Mouse (Mus musculus) liver, postnatal 0 days (tissue): ENCODE measurements around the gene Amn. TPM values are rescaled to one million over a fixed set of nuclear protein-coding genes. Genes with fewer than 3 reads are reported as not detected.

Source experiments
- ATAC-seq: fragments of 200-750 bp; cut with Nextera tagmentation; 2 replicates; pipeline ENCODE4 v1.8.0; 2017; ENCODE audit warnings: mild to moderate bottlenecking, moderate library complexity
- DNase-seq: peaks from one replicate; pipeline ENCODE4 v3.0.0-alpha.2; 2016
- H3K27ac ChIP-seq: fragments of 300-500 bp; sonication (generic); 2 replicates; pipeline ENCODE4 v1.5.1; 2014; ENCODE audit warnings: antibody characterized with exemption, moderate library complexity, mild to moderate bottlenecking, low read depth
- H3K27me3 ChIP-seq: fragments of 300-500 bp; sonication (generic); 2 replicates; pipeline ENCODE4 v1.6.1; 2014; ENCODE audit warnings: low read length, control low read depth, mixed read lengths; ENCODE audit not compliant: insufficient read depth
- H3K36me3 ChIP-seq: fragments of 300-500 bp; sonication (generic); replicated peaks from 2 replicates; pipeline ENCODE4 v1.6.1; 2014; ENCODE audit warnings: mild to moderate bottlenecking, control low read depth, low read length, moderate library complexity, mixed read lengths; ENCODE audit not compliant: insufficient read depth
- H3K4me1 ChIP-seq: fragments of 300-500 bp; sonication (generic); 2 replicates; pipeline ENCODE4 v1.6.1; 2014; ENCODE audit warnings: antibody characterized with exemption, mild to moderate bottlenecking, control low read depth; ENCODE audit not compliant: insufficient read depth
- H3K4me2 ChIP-seq: fragments of 300-500 bp; sonication (generic); 2 replicates; pipeline ENCODE4 v1.6.1; 2014; ENCODE audit warnings: low read depth, mild to moderate bottlenecking, low read length, moderate library complexity, mixed read lengths
- H3K4me3 ChIP-seq: fragments of 300-500 bp; sonication (generic); 2 replicates; pipeline ENCODE4 v1.5.1; 2014; ENCODE audit warnings: low read depth, low read length
- H3K9ac ChIP-seq: fragments of 300-500 bp; sonication (generic); replicated peaks from 2 replicates; pipeline ENCODE4 v1.6.1; 2014; ENCODE audit warnings: mild to moderate bottlenecking, moderate library complexity
- H3K9me3 ChIP-seq: fragments of 300-500 bp; sonication (generic); 2 replicates; pipeline ENCODE4 v1.6.1; 2016; ENCODE audit warnings: mild to moderate bottlenecking, control low read depth, low read length, mixed read lengths
- CTCF ChIP-seq: sonication (generic); IDR thresholded peaks from 2 replicates; pipeline ENCODE4 v1.5.1; 2016; ENCODE audit warnings: antibody characterized with exemption, low read depth
- EP300 ChIP-seq: IDR thresholded peaks from 2 replicates; pipeline ENCODE4 v1.6.1; 2016; ENCODE audit warnings: antibody characterized with exemption, low read depth, mild to moderate bottlenecking
- WGBS: fragments of 180-500 bp; shearing (Covaris S2); extraction: QIAGEN DNeasy Blood & Tissue Kit; methylation state at CpG from one replicate; pipeline ENCODE4 v1.1.7; 2014; ENCODE audit not compliant: insufficient replicate concordance; 5-methylcytosine and 5-hydroxymethylcytosine counted together
- polyA plus RNA-seq: library from polyadenylated mRNA; unstranded; fragments of >200 nt; fragmentation: Nextera tagmentation; extraction: Ambion mirVana; gene quantifications from 2 replicates; pipeline ENCODE4 v1.2.1, GENCODE M21; 2015

Amn gene
- polyA plus RNA-seq = 0.27 and 0.61 TPM in 2 replicates

DNA sequence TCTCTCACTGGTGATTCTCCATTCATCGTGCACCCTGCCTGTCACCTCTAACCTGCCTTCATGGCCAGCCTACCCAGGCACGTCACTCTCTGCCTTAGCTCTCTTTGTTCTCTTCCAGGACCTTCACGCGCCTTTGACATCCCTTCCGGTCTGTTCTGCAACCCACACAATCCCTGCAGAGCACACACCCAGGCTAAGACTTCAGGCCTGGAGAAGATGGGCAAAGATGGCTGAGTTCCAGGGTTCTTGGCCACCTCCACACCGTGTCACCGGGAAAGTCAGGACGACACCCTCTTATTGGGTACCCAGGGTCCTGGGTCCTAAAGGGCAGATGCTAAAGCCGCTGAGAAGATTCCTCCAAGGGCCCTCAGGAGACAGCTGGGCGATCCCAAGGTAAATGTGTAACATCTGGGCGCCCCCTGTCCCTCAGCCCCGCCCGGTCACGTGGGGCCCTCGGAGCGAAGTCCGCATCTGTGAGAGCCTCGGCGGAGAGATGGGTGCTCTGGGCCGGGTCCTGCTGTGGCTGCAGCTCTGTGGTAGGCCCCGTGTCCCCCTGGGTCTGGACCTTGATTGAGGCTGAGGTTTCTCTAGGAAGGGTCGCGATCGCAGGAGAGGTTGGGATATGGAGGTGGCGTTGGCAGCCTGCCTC lies at the start of gene Amn:
Gene Amn, plus strand, starts transcription at position 467 of the 649 bp plus-strand sequence.
- ATAC-seq (no peak), DNase-seq (no peak)
- H3K4me1 ChIP-seq = peaks cover 32% of the 10 kb centered on the region
- 32% methylated on average over 25 of the region's 25 CpGs for WGBS
- no peak for TF ChIP-seq EP300
- H3K4me2 ChIP-seq = peak within 1 kb of the TSS; percentile 13
- no peak within 1 kb of the TSS for H3K27ac ChIP-seq
- H3K9me3 ChIP-seq = no peaks in the 10 kb centered on the region
- H3K4me3 ChIP-seq = no peak within 1 kb of the TSS
- H3K9ac ChIP-seq = no peak within 1 kb of the TSS
- no peaks in the 10 kb centered on the region for H3K36me3 ChIP-seq
- peaks cover 58% of the 10 kb centered on the region for H3K27me3 ChIP-seq

DNA sequence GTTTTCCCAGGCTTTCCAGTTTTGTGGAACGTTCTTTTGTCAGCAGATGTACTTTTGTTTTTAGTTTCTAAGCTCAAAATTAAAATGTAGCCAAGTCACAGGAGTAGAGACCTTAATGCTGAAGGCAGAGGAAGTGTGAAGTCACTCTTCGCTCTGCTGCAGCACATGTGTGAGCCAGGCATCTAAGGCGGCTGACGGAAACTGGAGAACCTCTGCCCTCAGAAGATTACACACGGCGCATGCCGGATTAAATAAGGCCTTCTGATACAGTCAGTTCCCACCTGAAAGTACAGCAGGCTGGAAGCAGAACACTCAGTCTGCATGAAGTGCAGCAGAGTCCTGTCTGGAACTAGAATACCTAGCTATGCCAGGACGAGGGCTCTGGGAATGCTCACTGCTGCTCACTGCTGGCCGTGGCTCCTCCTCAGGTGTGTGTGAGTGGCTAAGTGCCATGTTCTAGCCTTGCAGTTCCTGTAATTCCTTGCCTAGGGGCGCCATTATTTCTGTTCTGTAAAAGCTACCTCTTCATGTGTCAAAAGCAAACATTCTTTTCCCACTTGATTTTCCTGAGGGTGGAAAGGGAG lies 45.6 kb upstream of the Amn start:
- peaks cover 21% of the 10 kb centered on the region for H3K36me3 ChIP-seq
- ATAC-seq (no peak), DNase-seq (no peak)
- no peaks in the 10 kb centered on the region for H3K4me1 ChIP-seq
- no peak overlapping the region for H3K9ac ChIP-seq
- no peak for TF ChIP-seq EP300
- TF ChIP-seq CTCF = no peak
- H3K4me3 ChIP-seq = no peak overlapping the region
- no peaks in the 10 kb centered on the region for H3K27me3 ChIP-seq
- no peak overlapping the region for H3K4me2 ChIP-seq
- 69% methylated on average over 10 of the region's 10 CpGs for WGBS
- no peak overlapping the region for H3K27ac ChIP-seq
- H3K9me3 ChIP-seq = no peaks in the 10 kb centered on the region

DNA sequence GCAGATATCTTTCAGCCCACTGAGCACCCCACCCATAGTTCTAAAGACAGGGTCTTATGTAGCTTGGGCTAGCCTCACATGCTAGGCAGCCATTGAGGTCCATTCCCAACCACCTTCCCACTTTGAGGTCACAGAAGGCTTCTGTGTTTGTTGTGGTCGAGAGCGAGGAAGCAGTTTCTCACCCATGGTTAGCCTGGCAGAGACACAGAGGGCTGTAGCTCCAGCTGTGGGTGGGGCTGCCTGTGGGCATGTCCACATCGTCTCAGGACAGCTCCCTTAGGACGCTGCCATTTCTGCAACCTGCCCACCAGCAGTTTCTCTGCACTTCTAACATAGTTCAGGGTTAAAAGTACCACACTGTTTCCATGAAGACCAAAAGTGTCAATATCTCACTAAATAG lies 43.5 kb upstream of the Amn start:
- Histone ChIP-seq H3K4me3 (no peak overlapping the region), H3K27me3 (no peaks in the 10 kb centered on the region), H3K27ac (no peak overlapping the region), H3K4me1 (no peaks in the 10 kb centered on the region), H3K4me2 (no peak overlapping the region), H3K9ac (no peak overlapping the region), H3K9me3 (no peaks in the 10 kb centered on the region), H3K36me3 (peaks cover 8% of the 10 kb centered on the region)
- TF ChIP-seq EP300 (no peak), CTCF (no peak)
- DNase-seq = no peak
- ATAC-seq = no peak
- WGBS = 49% methylated on average over 4 of the region's 4 CpGs

DNA sequence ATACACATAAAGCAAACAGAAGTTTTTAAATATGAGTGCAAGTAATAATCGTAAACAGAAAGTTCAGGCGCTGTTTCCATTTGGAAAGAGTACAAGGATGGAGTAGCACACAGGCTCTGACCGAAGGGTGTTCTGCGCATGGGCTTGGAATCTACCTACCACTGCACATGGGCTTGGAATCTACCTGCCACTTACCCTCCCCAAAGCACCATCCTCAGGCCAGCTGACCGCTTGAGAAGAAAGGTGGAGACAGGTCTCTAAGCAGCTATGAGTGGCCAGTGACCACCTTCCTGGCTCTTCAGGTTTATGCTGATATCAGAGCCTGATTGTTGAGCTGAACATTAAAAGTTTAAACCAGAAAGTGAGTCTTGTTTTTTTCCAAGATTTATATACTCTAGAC lies 42.4 kb upstream of the Amn start:
- WGBS = 88% methylated on average over 5 of the region's 5 CpGs
- no peaks in the 10 kb centered on the region for H3K27me3 ChIP-seq
- no peak overlapping the region for H3K4me3 ChIP-seq
- no peaks in the 10 kb centered on the region for H3K9me3 ChIP-seq
- TF ChIP-seq EP300 = no peak
- TF ChIP-seq CTCF = no peak
- 0 out of 2 replicates have a peak, but pooled peaks cover 3% of the 10 kb centered on the region for H3K36me3 ChIP-seq
- ATAC-seq (no peak), DNase-seq (no peak)
- no peak overlapping the region for H3K27ac ChIP-seq
- H3K4me1 ChIP-seq = no peaks in the 10 kb centered on the region
- no peak overlapping the region for H3K9ac ChIP-seq
- H3K4me2 ChIP-seq = no peak overlapping the region

DNA sequence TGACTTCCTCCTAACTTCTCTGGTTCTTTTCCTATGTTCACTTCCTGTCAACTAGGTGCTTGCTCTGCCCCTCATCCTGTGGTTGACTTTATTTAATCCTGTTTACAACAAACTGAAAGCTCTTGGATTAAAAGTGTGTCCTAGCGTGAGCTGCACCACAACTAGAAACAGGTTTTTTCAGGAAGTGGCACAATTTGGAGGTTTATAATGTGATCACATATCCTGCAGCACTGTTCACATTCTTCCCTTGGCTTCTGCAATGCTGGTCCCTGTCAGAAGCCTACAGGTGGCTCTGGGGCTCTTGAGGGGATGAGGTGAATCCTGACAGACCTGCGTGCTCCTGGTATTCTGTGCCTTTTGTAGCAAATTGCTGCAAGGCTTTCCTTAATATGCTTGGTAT lies 40.1 kb upstream of the Amn start:
- no peak overlapping the region for H3K27ac ChIP-seq
- 63% methylated on average over 2 of the region's 2 CpGs for WGBS

DNA sequence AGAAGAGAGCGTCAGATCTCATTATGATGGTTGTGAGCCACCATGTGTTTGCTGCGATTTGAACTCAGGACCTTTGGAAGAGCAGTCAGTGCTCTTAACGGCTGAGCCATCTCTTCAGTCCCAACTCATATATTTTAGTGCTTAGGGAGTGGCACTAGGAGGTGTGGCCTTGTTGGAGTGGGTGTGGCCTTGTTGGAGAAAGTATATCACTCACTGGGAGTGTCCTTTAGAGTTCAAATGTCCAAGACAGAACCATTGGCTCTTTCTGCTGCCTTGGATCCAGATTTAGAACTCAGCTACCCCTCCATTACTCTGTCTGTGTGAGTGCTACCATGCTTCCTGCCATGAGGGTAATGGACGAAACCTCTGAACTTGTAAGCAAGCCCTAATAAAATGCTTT lies 37.1 kb upstream of the Amn start:
- WGBS = 84% methylated on average over 4 of the region's 4 CpGs
- ATAC-seq = no peak

More for the DNA sequence above, 40.1 kb upstream of the Amn start:
- Histone ChIP-seq H3K27me3 (no peaks in the 10 kb centered on the region), H3K4me3 (no peak overlapping the region), H3K4me2 (no peak overlapping the region), H3K9ac (no peak overlapping the region), H3K4me1 (no peaks in the 10 kb centered on the region), H3K36me3 (0 out of 2 replicates have a peak, but pooled peaks cover 3% of the 10 kb centered on the region), H3K9me3 (no peaks in the 10 kb centered on the region)
- DNase-seq = no peak
- ATAC-seq = no peak
- TF ChIP-seq CTCF = no peak
- TF ChIP-seq EP300 = no peak

More for the DNA sequence above, 37.1 kb upstream of the Amn start:
- no peak overlapping the region for H3K4me3 ChIP-seq
- H3K36me3 ChIP-seq = peaks cover 12% of the 10 kb centered on the region; the same call in 1 of the 2 replicates
- H3K9ac ChIP-seq = no peak overlapping the region
- no peak for TF ChIP-seq CTCF
- TF ChIP-seq EP300 = no peak
- no peak overlapping the region for H3K4me2 ChIP-seq
- no peaks in the 10 kb centered on the region for H3K4me1 ChIP-seq
- H3K27ac ChIP-seq = no peak overlapping the region
- DNase-seq = no peak
- H3K27me3 ChIP-seq = no peaks in the 10 kb centered on the region
- H3K9me3 ChIP-seq = no peaks in the 10 kb centered on the region
